In the genomic region with DNA sequence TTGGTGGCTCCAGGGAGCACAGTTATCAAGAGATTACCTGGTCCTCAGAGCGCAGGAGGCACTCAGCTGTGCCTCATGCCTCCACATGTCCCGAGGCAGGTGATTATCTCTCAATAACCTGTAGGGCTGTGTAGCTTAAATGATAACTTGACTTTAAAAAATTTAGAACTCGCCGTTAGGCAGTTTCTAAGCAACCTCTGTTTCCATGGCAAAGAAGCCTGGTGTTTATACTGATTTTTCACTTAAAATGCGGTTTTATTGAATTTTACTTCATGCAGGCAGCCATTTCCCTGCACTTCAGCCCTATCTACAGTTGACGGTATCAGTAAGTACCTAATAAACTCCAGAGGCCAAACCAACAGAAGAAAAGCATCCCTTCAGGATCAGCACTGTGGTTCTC, we compare ENCODE assay signal across 20 mouse cellular contexts. TPM values are rescaled to one million over a fixed set of nuclear protein-coding genes. Genes with fewer than 3 reads are reported as not detected.
DNase-seq lines count a peak whose midpoint lies in the region; ATAC-seq and TF ChIP-seq lines count a peak whose summit lies in the region.
"Had no signal": no experiment of that assay in that cellular context is flagged by ENCODE, and none has a peak within 500 bp of the region (broad histone marks: within the 10 kb centered on the region; RNA-seq: fewer than 3 reads in every experiment).

No protein-coding gene starts in this region.

- TF ChIP-seq CTCF in forebrain, postnatal 0 days (IDR thresholded peaks at IDR 0.05; ENCODE audit: low read depth), result no peak

- no peak overlapping the region for H3K9ac ChIP-seq in forebrain, postnatal 0 days
- H3K9ac ChIP-seq in forebrain, embryonic 11.5 days (ENCODE audit: low read length), result no peak overlapping the region
- no peak overlapping the region for H3K9ac ChIP-seq in midbrain, embryonic 13.5 days (replicated peaks)
- no peak overlapping the region for H3K9ac ChIP-seq in hindbrain, embryonic 15.5 days
- H3K9ac ChIP-seq: embryonic facial prominence, embryonic 13.5 days had no signal

- peaks cover 40% of the 10 kb centered on the region for H3K4me1 ChIP-seq in forebrain, postnatal 0 days (ENCODE audit: insufficient read depth)
- H3K4me1 ChIP-seq in forebrain, embryonic 11.5 days (replicated peaks; ENCODE audit: control insufficient read depth, insufficient read depth, low read length), result no peaks in the 10 kb centered on the region
- H3K4me1 ChIP-seq in midbrain, embryonic 13.5 days (replicated peaks), result peaks cover 38% of the 10 kb centered on the region
- no peaks in the 10 kb centered on the region for H3K4me1 ChIP-seq in midbrain, embryonic 10.5 days
- peaks cover 38% of the 10 kb centered on the region for H3K4me1 ChIP-seq in hindbrain, embryonic 15.5 days (replicated peaks)
- H3K4me1 ChIP-seq: embryonic facial prominence, embryonic 13.5 days had no signal

- H3K36me3 ChIP-seq in forebrain, postnatal 0 days (ENCODE audit: insufficient read depth), result no peaks in the 10 kb centered on the region
- H3K36me3 ChIP-seq in forebrain, embryonic 11.5 days (ENCODE audit: control insufficient read depth, insufficient read depth, low read length), result no peaks in the 10 kb centered on the region
- H3K36me3 ChIP-seq in midbrain, embryonic 13.5 days, result peaks cover 10% of the 10 kb centered on the region; the same call in 1 of the 2 replicates
- H3K36me3 ChIP-seq in midbrain, embryonic 10.5 days, result peaks cover 79% of the 10 kb centered on the region
- H3K36me3 ChIP-seq in hindbrain, embryonic 15.5 days, result no peaks in the 10 kb centered on the region

- H3K27ac ChIP-seq in forebrain, postnatal 0 days (ENCODE audit: low read depth, low read length), result peak overlapping the region; percentile 83
- H3K27ac ChIP-seq in forebrain, embryonic 11.5 days (ENCODE audit: low read depth, low read length), result no peak overlapping the region
- peak overlapping the region; percentile 22; the same call in 1 of the 2 replicates for H3K27ac ChIP-seq in midbrain, embryonic 13.5 days
- no peak overlapping the region for H3K27ac ChIP-seq in midbrain, embryonic 10.5 days (replicated peaks)
- H3K27ac ChIP-seq in hindbrain, embryonic 15.5 days (replicated peaks), result peak overlapping the region; percentile 57
- H3K27ac ChIP-seq: embryonic facial prominence, embryonic 13.5 days; heart, adult 2 months; kidney, postnatal 0 days had no signal

- no peak overlapping the region for H3K4me3 ChIP-seq in forebrain, postnatal 0 days (ENCODE audit: low read depth, low read length)
- no peak overlapping the region for H3K4me3 ChIP-seq in forebrain, embryonic 11.5 days (ENCODE audit: low read depth, low read length)
- H3K4me3 ChIP-seq in midbrain, embryonic 13.5 days (replicated peaks), result no peak overlapping the region
- H3K4me3 ChIP-seq in midbrain, embryonic 10.5 days, result no peak overlapping the region
- H3K4me3 ChIP-seq in hindbrain, embryonic 15.5 days, result no peak overlapping the region
- H3K4me3 ChIP-seq: embryonic facial prominence, embryonic 13.5 days; heart, adult 2 months; megakaryocyte, embryonic 14.5 days had no signal

- peak; percentile 76 for DNase-seq in forebrain, postnatal 0 days
- DNase-seq in forebrain, embryonic 11.5 days (ENCODE audit: low spot score), result no peak
- no peak for DNase-seq in midbrain, embryonic 10.5 days (ENCODE audit: low spot score)
- no peak for DNase-seq in adrenal gland, adult 2 months
- DNase-seq: gastrocnemius, postnatal 10 days; heart, adult 2 months; lung, adult 18-20 months; right cerebral cortex, postnatal 14 days; spleen, adult 18-20 months; thymus, postnatal 25 days had no signal

- WGBS in forebrain, postnatal 0 days, result 56% methylated on average over 6 of the region's 6 CpGs
- WGBS in forebrain, embryonic 11.5 days, result 91% methylated on average over 6 of the region's 6 CpGs
- WGBS in midbrain, embryonic 13.5 days, result 76% methylated on average over 6 of the region's 6 CpGs
- WGBS in midbrain, embryonic 10.5 days, result 94% methylated on average over 6 of the region's 6 CpGs
- 67% methylated on average over 6 of the region's 6 CpGs for WGBS in hindbrain, embryonic 15.5 days

- ATAC-seq in forebrain, postnatal 0 days, result peak; percentile 51; the same call in 1 of the 2 replicates
- ATAC-seq in forebrain, embryonic 11.5 days (replicated peaks; ENCODE audit: low FRiP score), result no peak
- ATAC-seq in midbrain, embryonic 13.5 days, result no peak
- no peak for ATAC-seq in hindbrain, embryonic 15.5 days (ENCODE audit: low FRiP score, low read depth)
- no peak for ATAC-seq in erythroblast, adult 5-6 weeks (replicated peaks; ENCODE audit: low FRiP score, poor library complexity, severe bottlenecking)
- ATAC-seq: activated CD4-positive, CD25-positive, alpha-beta regulatory T cell, adult 4 months; intestine, postnatal 0 days had no signal

- H3K9me3 ChIP-seq in forebrain, postnatal 0 days (ENCODE audit: low read length), result no peaks in the 10 kb centered on the region
- H3K9me3 ChIP-seq in forebrain, embryonic 11.5 days (ENCODE audit: control insufficient read depth, low read length), result no peaks in the 10 kb centered on the region
- H3K9me3 ChIP-seq in midbrain, embryonic 13.5 days, result no peaks in the 10 kb centered on the region
- no peaks in the 10 kb centered on the region for H3K9me3 ChIP-seq in midbrain, embryonic 10.5 days (replicated peaks)
- H3K9me3 ChIP-seq in hindbrain, embryonic 15.5 days, result no peaks in the 10 kb centered on the region
- H3K9me3 ChIP-seq: embryonic facial prominence, embryonic 13.5 days; G1E; megakaryocyte, embryonic 14.5 days had no signal

- no peaks in the 10 kb centered on the region for H3K27me3 ChIP-seq in forebrain, postnatal 0 days (ENCODE audit: insufficient read depth, low read length)
- no peaks in the 10 kb centered on the region for H3K27me3 ChIP-seq in forebrain, embryonic 11.5 days (ENCODE audit: control insufficient read depth, insufficient read depth, low read length)
- H3K27me3 ChIP-seq in midbrain, embryonic 13.5 days, result no peaks in the 10 kb centered on the region
- no peaks in the 10 kb centered on the region for H3K27me3 ChIP-seq in midbrain, embryonic 10.5 days (ENCODE audit: low read depth, poor library complexity, severe bottlenecking)
- no peaks in the 10 kb centered on the region for H3K27me3 ChIP-seq in hindbrain, embryonic 15.5 days
- H3K27me3 ChIP-seq: embryonic facial prominence, embryonic 13.5 days; megakaryocyte, embryonic 14.5 days had no signal

- no peak overlapping the region for H3K4me2 ChIP-seq in forebrain, postnatal 0 days (ENCODE audit: low read depth)
- H3K4me2 ChIP-seq in forebrain, embryonic 11.5 days (ENCODE audit: low read depth, low read length, severe bottlenecking), result no peak overlapping the region
- no peak overlapping the region for H3K4me2 ChIP-seq in midbrain, embryonic 13.5 days (replicated peaks)
- H3K4me2 ChIP-seq in hindbrain, embryonic 15.5 days, result no peak overlapping the region
- H3K4me2 ChIP-seq: embryonic facial prominence, embryonic 13.5 days; liver, embryonic 11.5 days had no signal

RNA-seq across cellular contexts. Expression of a gene that starts 42.0 kb away (rescaled TPM):
- total RNA-seq in forebrain, postnatal 0 days (2014; rRNA removed), result 17.3 and 19.9 TPM in 2 replicates
- 6.6 and 8.1 TPM in 2 replicates for polyA plus RNA-seq in forebrain, postnatal 0 days (2015; fragmentation: Nextera tagmentation; extraction: Ambion mirVana)
- polyA plus RNA-seq in forebrain, embryonic 11.5 days (2014; fragmentation: Nextera tagmentation; extraction: Ambion mirVana), result 39.3 and 40.2 TPM in 2 replicates
- 20.6 and 22.2 TPM in 2 replicates for polyA plus RNA-seq in midbrain, embryonic 13.5 days (2015; fragmentation: Nextera tagmentation; extraction: Ambion mirVana)
- 41.6 and 43.4 TPM in 2 replicates for polyA plus RNA-seq in midbrain, embryonic 10.5 days (2016; fragmentation: Nextera tagmentation; extraction: Ambion mirVana)
- polyA plus RNA-seq in hindbrain, embryonic 15.5 days (2015; fragmentation: Nextera tagmentation; extraction: Ambion mirVana), result 16.5 and 17.7 TPM in 2 replicates
- 10 to 100 TPM; 15.3 to 20.3 TPM for total RNA-seq in adrenal gland, adult 2 months (2021)
- polyA plus RNA-seq in adrenal gland, adult 2 months (2012; rRNA removed), result 12.7 and 13.5 TPM in 2 replicates
- 1.3 and 10.4 TPM in 2 replicates for total RNA-seq in erythroblast, adult 5-6 weeks (2015; ENCODE audit: low replicate concordance)
- 9.5 and 12.6 TPM in 2 replicates for total RNA-seq in erythroblast, adult 5-6 weeks (2017; ENCODE audit: low replicate concordance)

RNA-seq across cellular contexts. Expression of a gene that starts 42.1 kb away (rescaled TPM):
- 39.8 and 61.3 TPM in 2 replicates for total RNA-seq in forebrain, postnatal 0 days (2014; rRNA removed)
- polyA plus RNA-seq in forebrain, postnatal 0 days (2015; fragmentation: Nextera tagmentation; extraction: Ambion mirVana), result 12.9 and 18.8 TPM in 2 replicates
- polyA plus RNA-seq in forebrain, embryonic 11.5 days (2014; fragmentation: Nextera tagmentation; extraction: Ambion mirVana), result 63.8 and 65.6 TPM in 2 replicates
- 40.8 and 49.6 TPM in 2 replicates for polyA plus RNA-seq in midbrain, embryonic 13.5 days (2015; fragmentation: Nextera tagmentation; extraction: Ambion mirVana)
- 56.6 and 60.8 TPM in 2 replicates for polyA plus RNA-seq in midbrain, embryonic 10.5 days (2016; fragmentation: Nextera tagmentation; extraction: Ambion mirVana)
- polyA plus RNA-seq in hindbrain, embryonic 15.5 days (2015; fragmentation: Nextera tagmentation; extraction: Ambion mirVana), result 31.9 and 32.3 TPM in 2 replicates
- 10 to 100 TPM; 30.8 to 35.2 TPM for total RNA-seq in adrenal gland, adult 2 months (2021)
- polyA plus RNA-seq in adrenal gland, adult 2 months (2012; rRNA removed), result 27.1 and 27.2 TPM in 2 replicates
- total RNA-seq in erythroblast, adult 5-6 weeks (2015; ENCODE audit: low replicate concordance), result 19.2 and 20.8 TPM in 2 replicates
- total RNA-seq in erythroblast, adult 5-6 weeks (2017; ENCODE audit: low replicate concordance), result 25.5 and 31.2 TPM in 2 replicates

Comparison
In these comparisons a context has a peak if more than half of its experiments do, and no peak if none do; other contexts are left out.
1. H3K27ac ChIP-seq: peak in forebrain, postnatal 0 days (single experiment), midbrain, embryonic 13.5 days (single experiment) and hindbrain, embryonic 15.5 days (single experiment); none in forebrain, embryonic 11.5 days (single experiment) and midbrain, embryonic 10.5 days (single experiment).